Mouse (Mus musculus): ENCODE results near the gene Insl5.

Insl5 gene

GRCm38 (mm10) chr4:102990595-102991340, 35.9 kb downstream of the Insl5 start:
- in situ Hi-C loops (cut with MboI, MseI), result no loop called here

- in situ Hi-C loops (cut with MboI, MseI), result no loop called here
These were observed 36.6 kb downstream of the Insl5 start for GRCm38 (mm10) chr4:102990016-102990415.

DNA sequence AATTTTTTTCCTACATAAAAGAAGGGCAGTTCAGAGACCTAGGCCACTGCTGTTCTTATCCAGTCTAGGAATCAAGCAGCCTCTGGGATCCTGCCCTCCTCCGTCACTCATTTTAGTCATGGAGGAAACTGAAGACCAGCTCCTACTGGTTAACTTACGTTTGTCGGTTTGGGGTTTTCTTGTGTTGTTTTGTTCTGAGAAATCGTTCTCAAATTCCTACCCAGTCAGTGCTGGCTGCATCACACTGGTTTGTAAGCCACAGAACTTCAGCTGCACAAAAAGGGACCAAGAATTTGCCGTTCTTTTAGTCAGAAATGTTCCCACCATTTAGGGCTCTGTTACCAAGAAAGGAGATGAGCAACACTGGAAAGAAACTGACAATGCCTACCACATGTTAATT, 37.3 kb downstream of the Insl5 start:
- in situ Hi-C loops (cut with MboI, MseI), result loop anchor here (5.0 to 10.0 kb wide), 2 partner anchors 143 to 325 kb away; partner anchors contain the start of gene Oma1

GRCm38 (mm10) chr4:102988526-102988925, 38.1 kb downstream of the Insl5 start:
- in situ Hi-C loops (cut with MboI, MseI), result loop anchor here (5.0 to 10.0 kb wide), 2 partner anchors 144 to 326 kb away; partner anchors contain the start of gene Oma1

GRCm38 (mm10) chr4:102987756-102988155, 38.9 kb downstream of the Insl5 start:
- in situ Hi-C loops (cut with MboI, MseI), result loop anchor here (5.0 to 10.0 kb wide), 2 partner anchors 145 to 327 kb away; partner anchors contain the start of gene Oma1

DNA sequence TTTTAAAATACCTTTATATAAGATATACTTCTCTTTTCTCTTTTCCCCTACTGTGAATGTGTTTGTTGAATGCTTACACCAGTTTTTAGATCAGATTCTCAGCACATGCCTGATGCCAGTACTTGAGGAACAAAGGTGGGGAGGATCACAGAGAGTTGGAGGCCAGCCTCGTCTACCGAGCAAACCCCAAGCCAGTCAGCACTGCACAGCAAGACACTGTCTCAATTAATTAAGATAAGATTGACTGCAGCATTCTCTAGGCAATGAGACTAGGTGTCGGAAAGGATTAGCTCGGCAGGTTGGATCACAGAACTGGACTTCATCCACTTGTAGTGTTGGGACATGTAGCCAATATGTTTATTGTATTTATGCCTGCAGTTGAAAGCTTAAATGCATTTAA, 39.3 kb downstream of the Insl5 start:
- in situ Hi-C loops (cut with MboI, MseI), result loop anchor here (5.0 to 10.0 kb wide), 2 partner anchors 145 to 327 kb away; partner anchors contain the start of gene Oma1

DNA sequence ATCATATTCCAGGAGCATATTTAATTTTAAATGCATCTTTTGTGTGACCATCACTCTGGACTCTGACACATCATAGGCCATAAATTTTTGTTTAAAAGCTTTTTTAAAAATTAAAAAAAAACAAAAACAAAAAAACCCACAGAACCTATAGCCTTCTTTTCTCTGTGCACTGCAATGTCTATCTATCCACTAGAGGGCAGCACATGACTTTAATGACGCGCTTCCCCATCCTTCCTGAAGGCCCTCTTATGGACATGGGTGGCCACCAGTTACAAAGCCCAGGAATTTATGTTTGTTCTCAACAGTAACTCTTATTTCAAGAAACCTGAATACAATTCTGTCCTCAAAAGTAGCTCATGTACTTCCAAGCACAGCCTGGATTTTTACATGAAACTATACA, 39.7 kb downstream of the Insl5 start:
- in situ Hi-C loops (cut with MboI, MseI), result loop anchor here (5.0 to 10.0 kb wide), 2 partner anchors 145 to 328 kb away; partner anchors contain the start of gene Oma1

DNA sequence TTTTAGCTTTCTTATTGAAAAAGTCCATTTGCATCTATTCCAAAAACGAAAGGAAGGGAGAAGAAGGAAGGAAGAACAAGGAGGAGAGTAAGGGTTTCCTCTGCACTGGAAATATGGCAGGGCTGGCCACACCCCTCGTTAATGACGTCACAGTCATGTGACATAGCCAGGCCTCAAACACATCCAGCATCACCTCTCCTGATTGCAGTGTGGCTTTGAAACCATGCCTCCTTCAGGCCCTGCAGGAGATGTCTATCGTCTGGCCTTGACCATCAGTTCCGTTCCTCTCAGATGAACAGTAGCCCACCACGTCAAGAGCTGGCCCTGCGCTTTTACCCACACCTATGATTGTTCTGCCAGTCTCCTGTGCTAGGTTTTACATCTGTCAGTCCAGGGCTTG, 40.5 kb downstream of the Insl5 start:
- in situ Hi-C loops (cut with MboI, MseI), result loop anchor here (5.0 to 10.0 kb wide), 2 partner anchors 146 to 329 kb away; partner anchors contain the start of gene Oma1

- in situ Hi-C loops (cut with MboI, MseI), result loop anchor here (10.0 kb wide), 1 partner anchor 333 kb away; the partner anchor contains the start of gene Oma1
These were observed 44.9 kb downstream of the Insl5 start for GRCm38 (mm10) chr4:102981709-102982108.

DNA sequence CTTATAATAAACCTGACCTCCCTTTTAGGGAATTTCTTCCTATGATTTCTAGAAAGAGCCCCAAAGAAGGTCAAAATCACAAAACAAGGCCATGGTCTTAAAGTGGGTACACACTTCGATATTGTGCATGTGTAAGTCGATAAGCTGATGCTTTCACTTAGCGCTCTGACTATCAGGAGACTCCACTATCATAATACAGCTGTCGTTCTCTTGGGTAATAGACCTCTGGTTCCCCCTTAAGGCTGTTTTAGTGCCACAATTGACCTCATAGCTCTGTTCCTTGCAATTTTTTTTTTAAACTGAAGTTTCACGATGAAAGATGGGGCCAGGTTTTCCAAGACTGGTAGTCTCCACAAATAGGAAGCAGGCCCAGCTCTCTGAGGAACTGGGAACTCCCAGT, 47.3 kb downstream of the Insl5 start:
- in situ Hi-C loops (cut with MboI, MseI), result no loop called here

GRCm38 (mm10) chr4:102978440-102978839, 48.2 kb downstream of the Insl5 start, which contains the start of gene Tctex1d1:
Gene Tctex1d1, plus strand, starts transcription at chr4:102978606.
- in situ Hi-C loops (cut with MboI, MseI), result no loop called here

DNA sequence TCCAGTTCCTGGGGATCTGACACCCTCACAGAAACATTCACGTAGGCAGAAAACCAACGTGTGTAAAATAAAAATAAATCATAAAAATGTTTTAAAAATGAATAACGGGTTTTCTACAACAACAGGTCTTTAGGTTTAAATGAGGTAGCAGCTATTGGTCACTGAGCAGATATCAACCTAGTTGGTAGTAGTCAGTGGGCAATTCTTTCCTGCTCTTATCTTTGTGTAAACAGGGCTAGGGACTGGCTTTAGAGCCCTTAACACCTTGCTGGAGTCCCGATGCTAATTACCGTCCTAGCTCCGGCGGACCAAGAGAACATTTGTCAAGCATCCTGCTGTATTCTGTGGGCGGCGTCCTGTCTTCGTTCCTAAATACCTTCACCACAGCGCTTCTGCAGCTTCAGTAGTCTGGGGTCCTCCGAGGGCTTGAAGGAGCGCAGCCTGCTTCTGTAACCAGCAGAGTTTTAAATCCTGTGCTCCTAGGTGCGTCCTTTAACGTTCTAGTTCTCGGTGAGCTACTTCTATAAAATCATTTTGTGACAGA, 48.8 kb downstream of the Insl5 start:
- in situ Hi-C loops (cut with MboI, MseI), result no loop called here

DNA sequence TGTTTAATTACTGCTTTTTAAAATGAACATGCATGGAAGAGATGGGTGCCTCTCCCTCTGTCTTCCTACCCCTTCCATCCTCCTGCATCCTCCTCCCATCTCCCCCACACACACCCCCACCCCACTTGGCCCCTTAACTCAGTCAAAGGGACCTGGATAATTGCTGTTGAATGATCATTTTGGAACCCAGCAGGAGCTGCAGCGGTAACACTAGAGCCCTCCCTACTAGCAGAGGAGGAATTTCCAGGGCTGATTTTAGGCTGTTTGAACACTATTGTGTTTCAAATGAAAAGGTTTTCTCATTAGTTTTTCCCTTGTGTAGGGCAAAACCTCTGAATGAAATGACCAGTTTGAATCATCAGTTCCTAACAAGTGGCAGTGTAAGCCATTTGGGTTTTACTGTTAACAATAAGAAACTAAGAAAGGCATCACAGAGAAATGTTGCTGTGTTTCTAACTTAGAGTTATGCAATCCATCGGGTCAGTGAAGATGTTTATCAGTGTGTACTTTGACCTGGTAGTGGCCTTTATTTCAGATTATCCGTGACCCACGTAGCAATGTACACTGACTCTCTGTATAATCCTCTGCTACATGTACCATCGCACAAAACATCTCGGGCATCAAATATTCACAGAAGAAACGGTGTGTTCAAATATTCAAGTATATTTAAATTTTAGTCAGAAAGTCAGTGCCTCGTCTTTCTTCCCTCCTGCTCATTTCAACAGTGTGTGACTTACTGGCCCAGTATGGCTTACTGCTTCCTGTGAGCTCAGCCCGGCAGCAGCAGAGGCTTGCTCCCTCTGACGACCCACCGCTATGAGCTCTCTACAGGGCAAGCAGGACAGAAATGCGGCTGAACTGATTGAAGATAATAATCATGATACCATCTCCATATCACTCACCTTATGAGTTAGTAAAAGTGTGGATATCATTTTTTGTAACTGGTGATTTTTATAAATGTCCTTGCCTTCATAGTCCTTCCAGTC, 50.1 kb downstream of the Insl5 start:
- in situ Hi-C loops (cut with MboI, MseI), result no loop called here

- in situ Hi-C loops (cut with MboI, MseI), result no loop called here
These were observed 52.5 kb downstream of the Insl5 start for GRCm38 (mm10) chr4:102974172-102974571.

GRCm38 (mm10) chr4:102972071-102972470, 54.6 kb downstream of the Insl5 start:
- in situ Hi-C loops (cut with MboI, MseI), result no loop called here

GRCm38 (mm10) chr4:102971159-102971558, 55.5 kb downstream of the Insl5 start:
- in situ Hi-C loops (cut with MboI, MseI), result no loop called here

- in situ Hi-C loops (cut with MboI, MseI), result no loop called here
These were observed 57.0 kb downstream of the Insl5 start for GRCm38 (mm10) chr4:102969599-102969998.
